Mouse (Mus musculus) liver, embryonic 18 days (tissue): ENCODE data around the gene Ccdc158. TPM values are rescaled to one million over a fixed set of nuclear protein-coding genes. Genes with fewer than 3 reads are reported as not detected.

Experiments used
- polyA plus RNA-seq: library from polyadenylated mRNA; depleted of rRNA; stranded (reverse); fragments of >200 nt; gene quantifications from 2 replicates; pipeline ENCODE4 v1.2.3, GENCODE M21; 2012; rRNA removed

Ccdc158 gene
- 0.30 TPM in 2 replicates for polyA plus RNA-seq

GRCm38 (mm10) chr5:92674859-92675573, at the start of gene Ccdc158:
Ccdc158 (minus strand) TSS chr5:92675271.

GRCm38 (mm10) chr5:92683351-92683807, 8.3 kb upstream of the Ccdc158 start, which contains the start of gene Shroom3:
Shroom3 (plus strand) TSS chr5:92683435.

DNA sequence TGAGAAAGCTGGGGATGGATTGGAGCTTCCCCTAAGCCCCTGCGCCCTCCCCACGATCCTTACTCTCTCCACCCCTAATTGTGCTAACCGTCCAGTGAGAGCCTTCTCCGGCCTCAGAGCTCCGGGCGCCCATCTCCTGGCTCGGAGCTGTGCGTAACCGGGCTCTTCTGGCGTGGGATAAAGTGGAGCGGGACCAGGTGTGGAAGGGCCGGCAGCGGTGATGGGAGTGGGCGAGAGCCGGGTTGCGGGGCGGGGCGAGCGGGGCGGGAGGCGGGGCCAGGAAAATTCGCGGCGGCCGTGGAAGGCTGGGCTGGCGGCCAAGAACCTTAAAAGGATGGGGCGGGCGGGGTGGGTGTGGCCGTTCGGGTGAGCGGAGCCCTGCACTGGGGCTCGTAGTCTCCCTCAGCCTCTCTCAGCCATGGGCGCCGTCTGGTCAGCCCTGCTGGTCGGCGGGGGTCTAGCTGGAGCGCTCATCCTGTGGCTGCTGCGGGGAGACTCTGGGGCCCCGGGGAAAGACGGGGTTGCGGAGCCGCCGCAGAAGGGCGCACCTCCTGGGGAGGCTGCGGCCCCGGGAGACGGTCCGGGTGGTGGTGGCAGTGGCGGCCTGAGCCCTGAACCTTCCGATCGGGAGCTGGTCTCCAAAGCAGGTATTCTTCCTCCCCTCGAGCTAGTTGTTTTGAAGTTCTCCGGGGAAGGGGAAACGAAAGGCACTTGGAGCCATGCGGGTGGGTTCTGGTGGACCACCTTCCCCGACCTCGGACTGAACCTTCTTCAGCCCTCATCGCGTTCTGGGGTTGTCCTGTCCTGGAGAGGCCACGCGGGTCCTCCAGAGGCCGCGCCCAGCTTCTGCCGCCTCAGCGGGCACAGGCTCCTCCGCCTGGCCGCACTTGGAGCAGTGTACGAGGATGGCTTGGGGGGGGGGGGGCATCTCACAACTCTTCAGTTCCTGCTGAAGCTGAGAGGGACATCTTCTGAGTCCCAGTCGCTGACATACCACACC, 72.1 kb downstream of the Ccdc158 start, which contains the start of gene Stbd1:
Gene Stbd1, plus strand, starts transcription at position 351 of the 1,000 bp plus-strand sequence.

Other genes starting within 250 kb of the Ccdc158 start
- 13.8 and 14.5 TPM in 2 replicates for gene Nup54, start 240.1 kb downstream of the Ccdc158 start, polyA plus RNA-seq
- gene Scarb2, start 168.4 kb downstream of the Ccdc158 start, polyA plus RNA-seq, result 16.8 and 17.8 TPM in 2 replicates
- 9.7 and 13.2 TPM in 2 replicates for gene Fam47e, start 120.2 kb downstream of the Ccdc158 start, polyA plus RNA-seq
- 50.5 and 55.8 TPM in 2 replicates for gene Stbd1, start 72.2 kb downstream of the Ccdc158 start, polyA plus RNA-seq
- gene Shroom3, start 8.2 kb upstream of the Ccdc158 start, polyA plus RNA-seq, result 1.4 and 1.5 TPM in 2 replicates